Mouse (Mus musculus): Measurements from ENCODE around the gene Cstf2t. TPM values are rescaled to one million over a fixed set of nuclear protein-coding genes. Genes with fewer than 3 reads are reported as not detected.
A peak's percentile ranks its signal among the peaks of the same experiment; 100 is the strongest.

Gene Cstf2t
- polyA plus RNA-seq, 1 experiment from 2014 or later, result 54.6 TPM

DNA sequence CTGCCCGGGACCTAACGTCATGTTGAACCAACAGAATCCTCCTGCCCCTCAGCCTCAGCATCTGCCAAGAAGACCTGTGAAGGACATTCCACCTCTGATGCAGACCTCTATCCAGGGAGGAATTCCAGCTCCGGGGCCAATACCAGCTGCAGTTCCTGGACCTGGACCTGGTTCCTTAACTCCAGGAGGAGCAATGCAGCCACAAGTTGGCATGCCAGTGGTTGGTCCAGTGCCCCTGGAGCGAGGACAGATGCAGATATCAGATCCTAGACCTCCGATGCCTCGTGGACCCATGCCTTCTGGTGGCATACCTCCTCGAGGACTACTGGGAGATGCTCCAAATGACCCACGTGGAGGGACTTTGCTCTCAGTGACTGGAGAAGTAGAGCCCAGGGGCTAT, 1.1 kb downstream of the Cstf2t start:
- WGBS, result 95% methylated on average over 8 of the region's 8 CpGs
- peaks cover 17% of the 10 kb centered on the region for H3K4me1 ChIP-seq
- H3K36me3 ChIP-seq, result peaks cover 42% of the 10 kb centered on the region
- no peak for ATAC-seq (ENCODE audit: insufficient number of reproducible peaks, insufficient read depth, low FRiP score, low TSS enrichment, low read depth)
- peak overlapping the region; percentile 82 for H3K9ac ChIP-seq
- peaks cover 13% of the 10 kb centered on the region for H3K9me3 ChIP-seq
- peak overlapping the region; percentile 73 for H3K4me2 ChIP-seq
- no peaks in the 10 kb centered on the region for H3K27me3 ChIP-seq
- peak overlapping the region; percentile 69 for H3K4me3 ChIP-seq
- H3K27ac ChIP-seq, result no peak overlapping the region

DNA sequence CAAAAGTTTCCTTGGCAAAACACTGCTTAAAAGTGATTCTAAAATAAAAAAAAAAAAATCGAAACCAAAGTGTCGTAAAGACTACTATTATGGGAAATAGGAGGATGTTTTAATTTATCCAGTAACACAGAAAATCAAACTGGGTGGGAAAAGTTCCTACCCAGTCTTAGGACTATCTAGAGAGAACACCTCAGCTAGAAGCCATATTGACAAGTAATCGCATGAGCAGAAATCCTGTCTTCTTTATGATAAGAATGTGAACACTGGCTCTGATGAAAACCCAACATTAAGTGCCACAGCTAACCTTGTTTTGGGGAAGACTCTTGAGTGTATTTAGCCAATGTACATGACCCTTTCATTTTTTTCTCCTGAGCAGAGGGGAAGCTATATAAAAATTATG, 15.2 kb downstream of the Cstf2t start:
- WGBS, result 72% methylated on average over 3 of the region's 3 CpGs
- Histone ChIP-seq H3K4me2 (no peak overlapping the region), H3K27me3 (no peaks in the 10 kb centered on the region), H3K9ac (no peak overlapping the region), H3K4me1 (no peaks in the 10 kb centered on the region), H3K4me3 (no peak overlapping the region), H3K27ac (no peak overlapping the region), H3K9me3 (no peaks in the 10 kb centered on the region), H3K36me3 (no peaks in the 10 kb centered on the region)
- no peak for ATAC-seq (ENCODE audit: insufficient number of reproducible peaks, insufficient read depth, low FRiP score, low TSS enrichment, low read depth)

DNA sequence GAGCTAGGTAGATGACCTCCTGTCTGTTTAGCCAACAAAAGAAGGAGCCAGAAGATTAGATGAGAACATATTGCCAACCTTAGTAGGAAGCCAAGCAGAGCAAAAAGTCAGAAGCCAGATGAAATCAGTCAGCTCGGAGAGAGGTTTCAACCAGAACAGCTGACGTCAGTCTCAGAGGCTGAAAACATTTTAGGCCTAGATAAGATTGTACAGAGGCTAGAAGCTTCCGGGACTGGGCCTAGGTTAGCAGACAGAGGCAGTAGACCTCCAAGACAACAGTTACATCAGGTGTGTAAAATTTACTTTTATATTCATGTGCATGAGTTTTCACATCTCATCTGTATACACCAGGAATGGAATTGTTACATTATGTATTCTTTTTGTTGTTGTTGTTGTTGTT, 16.7 kb downstream of the Cstf2t start:
- H3K36me3 ChIP-seq, result no peaks in the 10 kb centered on the region
- no peak for ATAC-seq (ENCODE audit: insufficient number of reproducible peaks, insufficient read depth, low FRiP score, low TSS enrichment, low read depth)
- no peak overlapping the region for H3K4me2 ChIP-seq
- H3K9ac ChIP-seq, result no peak overlapping the region
- H3K4me3 ChIP-seq, result no peak overlapping the region
- no peak overlapping the region for H3K27ac ChIP-seq
- no peaks in the 10 kb centered on the region for H3K27me3 ChIP-seq
- H3K9me3 ChIP-seq, result no peaks in the 10 kb centered on the region
- 86% methylated on average over 3 of the region's 3 CpGs for WGBS
- H3K4me1 ChIP-seq, result no peaks in the 10 kb centered on the region

- Histone ChIP-seq H3K4me3 (no peak overlapping the region), H3K27me3 (no peaks in the 10 kb centered on the region), H3K4me1 (peaks cover 14% of the 10 kb centered on the region), H3K27ac (no peak overlapping the region), H3K36me3 (no peaks in the 10 kb centered on the region), H3K9ac (no peak overlapping the region), H3K9me3 (no peaks in the 10 kb centered on the region), H3K4me2 (no peak overlapping the region)
- no peak for ATAC-seq (ENCODE audit: insufficient number of reproducible peaks, insufficient read depth, low FRiP score, low TSS enrichment, low read depth)
- WGBS, result 72% methylated on average over 6 of the region's 6 CpGs
Measured at GRCm38 (mm10) chr19:31104764-31105163, 22.1 kb downstream of the Cstf2t start.

DNA sequence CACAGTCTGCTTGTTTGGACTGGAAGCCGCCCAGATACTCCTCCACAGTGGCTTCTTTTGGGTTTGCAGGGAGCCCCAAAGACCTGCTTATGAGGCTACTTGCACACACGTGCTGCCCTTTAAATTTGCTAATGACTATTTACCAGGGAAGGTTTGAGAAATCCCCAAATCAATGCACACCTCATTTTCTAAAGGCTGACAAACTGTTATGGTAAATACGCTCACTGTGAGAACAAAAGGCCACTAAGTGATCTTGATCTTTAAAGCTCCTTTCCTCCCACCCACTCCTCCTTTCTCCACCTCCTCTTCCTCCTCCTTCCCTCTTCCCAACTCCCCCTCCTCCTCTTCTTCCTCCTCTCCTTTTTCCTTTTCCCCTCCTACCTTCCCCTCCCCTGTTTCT, 23.4 kb downstream of the Cstf2t start:
- H3K36me3 ChIP-seq, result no peaks in the 10 kb centered on the region
- H3K4me2 ChIP-seq, result no peak overlapping the region
- no peaks in the 10 kb centered on the region for H3K9me3 ChIP-seq
- H3K27ac ChIP-seq, result no peak overlapping the region
- peaks cover 14% of the 10 kb centered on the region for H3K4me1 ChIP-seq
- no peak overlapping the region for H3K9ac ChIP-seq
- 49% methylated on average over 3 of the region's 3 CpGs for WGBS
- H3K4me3 ChIP-seq, result no peak overlapping the region
- no peak for ATAC-seq (ENCODE audit: insufficient number of reproducible peaks, insufficient read depth, low FRiP score, low TSS enrichment, low read depth)
- no peaks in the 10 kb centered on the region for H3K27me3 ChIP-seq

- 12% methylated on average over 9 of the region's 9 CpGs for WGBS
- Histone ChIP-seq H3K4me1 (peaks cover 14% of the 10 kb centered on the region), H3K36me3 (no peaks in the 10 kb centered on the region), H3K4me3 (no peak overlapping the region), H3K27ac (no peak overlapping the region), H3K27me3 (no peaks in the 10 kb centered on the region), H3K9me3 (no peaks in the 10 kb centered on the region), H3K4me2 (no peak overlapping the region), H3K9ac (no peak overlapping the region)
- ATAC-seq (ENCODE audit: insufficient number of reproducible peaks, insufficient read depth, low FRiP score, low TSS enrichment, low read depth), result no peak
Measured at GRCm38 (mm10) chr19:31106835-31107554, 24.4 kb downstream of the Cstf2t start.

- no peaks in the 10 kb centered on the region for H3K9me3 ChIP-seq
- 53% methylated on average over 4 of the region's 4 CpGs for WGBS
- H3K27ac ChIP-seq, result no peak overlapping the region
- H3K9ac ChIP-seq, result no peak overlapping the region
- H3K36me3 ChIP-seq, result no peaks in the 10 kb centered on the region
- no peak overlapping the region for H3K4me3 ChIP-seq
- H3K4me2 ChIP-seq, result no peak overlapping the region
- H3K27me3 ChIP-seq, result no peaks in the 10 kb centered on the region
- ATAC-seq (ENCODE audit: insufficient number of reproducible peaks, insufficient read depth, low FRiP score, low TSS enrichment, low read depth), result no peak
- no peaks in the 10 kb centered on the region for H3K4me1 ChIP-seq
Measured at GRCm38 (mm10) chr19:31114690-31115089, 32.1 kb downstream of the Cstf2t start.

GRCm38 (mm10) chr19:31124628-31125027, 42.0 kb downstream of the Cstf2t start:
- Histone ChIP-seq H3K4me3 (no peak overlapping the region), H3K27me3 (no peaks in the 10 kb centered on the region), H3K36me3 (no peaks in the 10 kb centered on the region), H3K4me2 (no peak overlapping the region), H3K9me3 (no peaks in the 10 kb centered on the region), H3K4me1 (no peaks in the 10 kb centered on the region), H3K9ac (no peak overlapping the region), H3K27ac (no peak overlapping the region)
- WGBS, result 84% methylated on average over 3 of the region's 3 CpGs
- ATAC-seq (ENCODE audit: insufficient number of reproducible peaks, insufficient read depth, low FRiP score, low TSS enrichment, low read depth), result no peak

DNA sequence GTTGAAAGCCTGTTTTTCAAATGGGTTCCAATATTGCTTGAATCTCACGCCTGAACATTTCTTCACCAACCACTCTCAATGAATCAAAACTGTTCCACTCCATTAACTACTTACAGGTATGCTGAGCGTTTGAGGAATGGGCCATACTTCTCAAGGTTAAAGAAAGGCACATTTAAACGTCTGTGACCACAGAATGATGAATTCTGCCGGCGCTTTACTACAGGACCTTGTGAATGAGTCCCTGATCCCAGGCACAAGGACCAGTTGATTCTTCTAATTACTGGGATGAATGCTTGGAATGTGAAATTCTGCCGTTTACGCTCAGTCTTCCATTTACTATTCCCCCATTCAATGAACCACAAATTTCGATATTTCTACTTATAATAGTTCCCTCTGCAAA, 50.0 kb downstream of the Cstf2t start:
- H3K4me1 ChIP-seq, result peaks cover 2% of the 10 kb centered on the region; the same call in 1 of the 2 replicates
- no peaks in the 10 kb centered on the region for H3K27me3 ChIP-seq
- WGBS, result 61% methylated on average over 8 of the region's 8 CpGs
- ATAC-seq (ENCODE audit: insufficient number of reproducible peaks, insufficient read depth, low FRiP score, low TSS enrichment, low read depth), result no peak
- H3K4me3 ChIP-seq, result no peak overlapping the region
- no peaks in the 10 kb centered on the region for H3K9me3 ChIP-seq
- no peak overlapping the region for H3K4me2 ChIP-seq
- H3K9ac ChIP-seq, result no peak overlapping the region
- no peak overlapping the region for H3K27ac ChIP-seq
- H3K36me3 ChIP-seq, result no peaks in the 10 kb centered on the region

GRCm38 (mm10) chr19:31136316-31136715, 53.7 kb downstream of the Cstf2t start:
- H3K27ac ChIP-seq, result no peak overlapping the region
- H3K4me2 ChIP-seq, result no peak overlapping the region
- H3K36me3 ChIP-seq, result no peaks in the 10 kb centered on the region
- no peak overlapping the region for H3K9ac ChIP-seq
- no peaks in the 10 kb centered on the region for H3K27me3 ChIP-seq
- 11% methylated on average over 2 of the region's 2 CpGs for WGBS
- H3K9me3 ChIP-seq, result no peaks in the 10 kb centered on the region
- no peak for ATAC-seq (ENCODE audit: insufficient number of reproducible peaks, insufficient read depth, low FRiP score, low TSS enrichment, low read depth)
- H3K4me3 ChIP-seq, result no peak overlapping the region
- peaks cover 2% of the 10 kb centered on the region; the same call in 1 of the 2 replicates for H3K4me1 ChIP-seq

All from embryonic facial prominence, embryonic 13.5 days (tissue).